ENCODE assay signal across 11 mouse cellular contexts in genomic region chr12:106939381-106939780, GRCm38 (mm10).
DNase-seq lines count a peak whose midpoint lies in the region; ATAC-seq lines count a peak whose summit lies in the region.
"Had no signal": no experiment of that assay in that cellular context is flagged by ENCODE, and none has a peak within 500 bp of the region (broad histone marks: within the 10 kb centered on the region; RNA-seq: fewer than 3 reads in every experiment).

No protein-coding gene starts in this region.

- H3K36me3 ChIP-seq in kidney, embryonic 14.5 days (ENCODE audit: control insufficient read depth, insufficient read depth, low read length), result no peaks in the 10 kb centered on the region
- H3K36me3 ChIP-seq in kidney, embryonic 16.5 days (ENCODE audit: insufficient read depth, low read length), result no peaks in the 10 kb centered on the region
- H3K36me3 ChIP-seq: G1E had no signal

- no peaks in the 10 kb centered on the region for H3K4me1 ChIP-seq in kidney, embryonic 14.5 days (ENCODE audit: control insufficient read depth, insufficient read depth, low read length)
- no peaks in the 10 kb centered on the region for H3K4me1 ChIP-seq in kidney, embryonic 16.5 days (ENCODE audit: insufficient read depth, low read length)

- no peaks in the 10 kb centered on the region for H3K9me3 ChIP-seq in kidney, embryonic 14.5 days (ENCODE audit: control insufficient read depth, low read length)
- no peaks in the 10 kb centered on the region for H3K9me3 ChIP-seq in kidney, embryonic 16.5 days (ENCODE audit: low read length)

- no peak overlapping the region for H3K4me2 ChIP-seq in kidney, embryonic 14.5 days (replicated peaks; ENCODE audit: low read depth, low read length)
- no peak overlapping the region for H3K4me2 ChIP-seq in kidney, embryonic 16.5 days (replicated peaks; ENCODE audit: low read depth, low read length)
- H3K4me2 ChIP-seq: lung, embryonic 14.5 days had no signal

- no peak overlapping the region for H3K9ac ChIP-seq in kidney, embryonic 14.5 days (ENCODE audit: low read depth, low read length)
- no peak overlapping the region for H3K9ac ChIP-seq in kidney, embryonic 16.5 days (replicated peaks; ENCODE audit: low read length)
- H3K9ac ChIP-seq: lung, embryonic 14.5 days had no signal

- H3K4me3 ChIP-seq in kidney, embryonic 14.5 days (ENCODE audit: low read length), result no peak overlapping the region
- H3K4me3 ChIP-seq in kidney, embryonic 16.5 days (ENCODE audit: low read length), result no peak overlapping the region
- H3K4me3 ChIP-seq: erythroblast, embryonic 14.5 days had no signal

- DNase-seq in kidney, postnatal 4 days, result peak; percentile 2 to 15
- DNase-seq in cerebellum, adult 9-11 months, result peak; percentile 49
- peak; percentile 23 to 33 for DNase-seq in gastrocnemius, postnatal 4 days (ENCODE audit: low spot score in 2 of 2)
- DNase-seq in lung, postnatal 4 days, result peak; percentile 21 to 48
- no peak for DNase-seq in neural tube, embryonic 10.5 days (ENCODE audit: extremely low spot score, low spot score)
- DNase-seq: lung, embryonic 14.5 days had no signal

- ATAC-seq in kidney, embryonic 14.5 days (ENCODE audit: low FRiP score, low TSS enrichment), result no peak
- ATAC-seq in kidney, embryonic 16.5 days (ENCODE audit: low FRiP score, low TSS enrichment), result no peak
- ATAC-seq in megakaryocyte progenitor cell, adult 5-6 weeks (replicated peaks; ENCODE audit: poor library complexity), result no peak

- 72% methylated on average over 12 of the region's 12 CpGs for WGBS in kidney, embryonic 14.5 days
- WGBS in kidney, embryonic 16.5 days, result 62% methylated on average over 12 of the region's 12 CpGs

- no peaks in the 10 kb centered on the region for H3K27me3 ChIP-seq in kidney, embryonic 14.5 days (ENCODE audit: control insufficient read depth, insufficient read depth, low read length)
- no peaks in the 10 kb centered on the region for H3K27me3 ChIP-seq in kidney, embryonic 16.5 days (ENCODE audit: insufficient read depth, low read length)

- H3K27ac ChIP-seq in kidney, embryonic 14.5 days (ENCODE audit: low read depth, low read length), result no peak overlapping the region
- no peak overlapping the region for H3K27ac ChIP-seq in kidney, embryonic 16.5 days (ENCODE audit: low read length)
